Mouse (Mus musculus): ENCODE data around the gene 1700092M07Rik. TPM values are rescaled to one million over a fixed set of nuclear protein-coding genes. Genes with fewer than 3 reads are reported as not detected.

1700092M07Rik gene
- polyA plus RNA-seq (2012; rRNA removed) = not detected in 2 replicates

DNA sequence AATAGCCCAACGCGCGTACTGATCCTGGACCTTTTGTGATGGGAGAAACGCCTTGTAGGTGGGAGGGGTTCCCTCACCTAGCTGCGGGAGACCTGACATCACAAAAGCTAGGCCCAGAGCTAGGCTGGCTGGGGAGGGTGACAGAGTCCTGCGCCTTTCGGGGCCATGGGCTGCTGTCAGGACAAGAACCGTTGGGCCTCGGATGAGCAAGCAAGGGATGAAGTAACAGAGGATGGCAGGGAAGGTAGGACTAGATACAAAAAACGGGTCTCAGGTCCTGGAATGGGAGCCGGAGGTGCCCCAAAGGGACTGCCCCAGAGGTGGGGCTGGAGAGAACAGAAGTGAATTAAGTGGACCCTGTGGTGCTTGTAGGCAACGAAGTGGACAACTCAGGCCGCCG, at the start of gene 1700092M07Rik:
TSS of gene 1700092M07Rik (plus strand) at position 116 of the 400 bp plus-strand sequence.
- WGBS = 60% methylated on average over 14 of the region's 14 CpGs
- no peak for TF ChIP-seq POLR2A (IDR thresholded peaks at IDR 0.05; ENCODE audit: low read depth, low read length)
- TF ChIP-seq CTCF (IDR thresholded peaks at IDR 0.05; ENCODE audit: extremely low read depth, insufficient read length, insufficient replicate concordance, low read depth, low read length) = no peak

DNA sequence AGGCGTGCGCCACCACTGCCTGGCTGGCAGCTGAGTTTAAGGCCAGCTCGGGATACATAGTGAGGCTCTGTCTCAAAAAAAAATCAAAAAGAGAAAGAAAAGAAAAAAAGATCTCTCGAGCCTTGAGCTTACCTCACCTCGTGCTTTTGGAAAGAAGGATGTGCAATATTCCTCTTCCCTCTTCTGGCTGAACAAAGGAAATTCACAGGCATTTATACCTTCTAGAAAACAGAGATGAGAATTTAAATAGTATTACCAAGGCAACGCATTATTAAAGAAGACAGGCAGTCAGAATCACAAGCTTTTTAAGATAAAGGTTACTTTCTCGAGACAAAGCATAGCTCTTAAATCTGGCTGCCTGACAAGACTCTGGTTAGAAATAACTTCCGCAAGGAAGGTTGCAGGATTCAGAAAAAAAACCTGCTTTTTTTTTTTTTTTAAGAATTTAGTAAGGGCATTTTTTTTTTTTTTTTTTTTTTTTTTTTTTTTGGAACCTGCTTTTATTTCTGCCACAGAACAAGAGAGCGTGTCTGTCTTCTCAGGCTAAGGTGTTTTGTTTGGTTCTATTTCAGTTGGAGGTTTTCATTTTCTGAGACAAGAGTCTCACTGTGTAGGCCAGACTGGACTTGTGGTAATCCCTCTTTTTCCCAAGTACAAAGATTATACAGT, 48.5 kb upstream of the 1700092M07Rik start:
- Histone ChIP-seq H3K27ac (ENCODE audit: insufficient read depth, low read depth, low read length) (no peak overlapping the region), H3K27me3 (ENCODE audit: control insufficient read depth, insufficient read depth, low read length) (no peaks in the 10 kb centered on the region), H3K4me3 (ENCODE audit: low read depth, low read length) (no peak overlapping the region), H3K36me3 (ENCODE audit: control insufficient read depth, insufficient read depth, low read length) (no peaks in the 10 kb centered on the region), H3K4me1 (ENCODE audit: control insufficient read depth, insufficient read depth, insufficient read length, low read length) (no peaks in the 10 kb centered on the region)
- no peak for TF ChIP-seq POLR2A (IDR thresholded peaks at IDR 0.05; ENCODE audit: low read depth, low read length)
- TF ChIP-seq CTCF (IDR thresholded peaks at IDR 0.05; ENCODE audit: extremely low read depth, insufficient read length, insufficient replicate concordance, low read depth, low read length) = no peak
- 71% methylated on average over 9 of the region's 9 CpGs for WGBS

More for the DNA sequence above, at the start of gene 1700092M07Rik:
- peak within 1 kb of the TSS; percentile 96 for H3K27ac ChIP-seq (ENCODE audit: insufficient read depth, low read depth, low read length)
- no peaks in the 10 kb centered on the region for H3K27me3 ChIP-seq (ENCODE audit: control insufficient read depth, insufficient read depth, low read length)
- peak within 1 kb of the TSS; percentile 69 for H3K4me3 ChIP-seq (ENCODE audit: low read depth, low read length)
- peaks cover 28% of the 10 kb centered on the region for H3K36me3 ChIP-seq (ENCODE audit: control insufficient read depth, insufficient read depth, low read length)
- H3K4me1 ChIP-seq (ENCODE audit: control insufficient read depth, insufficient read depth, insufficient read length, low read length) = peaks cover 5% of the 10 kb centered on the region

DNA sequence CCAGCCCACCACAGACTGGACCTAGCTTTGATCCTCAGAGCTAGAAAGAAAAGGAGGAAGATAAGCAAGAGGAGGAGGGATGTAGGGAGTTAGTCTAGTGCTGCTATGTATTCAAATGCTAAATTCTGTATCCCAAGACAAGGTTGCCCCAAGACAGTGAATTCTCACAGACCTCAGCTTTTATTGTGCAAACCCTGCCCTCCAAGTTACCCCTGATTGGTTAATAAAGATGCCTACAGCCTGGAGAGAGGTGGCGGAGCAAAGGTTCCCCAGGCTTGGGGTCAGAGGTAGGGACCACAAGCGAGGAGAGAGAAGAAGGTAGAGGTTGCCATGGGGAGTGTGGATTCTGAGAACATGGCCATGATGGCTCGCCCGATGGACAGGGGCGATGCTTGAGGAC, 47.8 kb upstream of the 1700092M07Rik start:
- 82% methylated on average over 5 of the region's 5 CpGs for WGBS
- no peaks in the 10 kb centered on the region for H3K36me3 ChIP-seq (ENCODE audit: control insufficient read depth, insufficient read depth, low read length)
- no peaks in the 10 kb centered on the region for H3K27me3 ChIP-seq (ENCODE audit: control insufficient read depth, insufficient read depth, low read length)
- H3K4me3 ChIP-seq (ENCODE audit: low read depth, low read length) = no peak overlapping the region
- no peak overlapping the region for H3K27ac ChIP-seq (ENCODE audit: insufficient read depth, low read depth, low read length)
- TF ChIP-seq CTCF (IDR thresholded peaks at IDR 0.05; ENCODE audit: extremely low read depth, insufficient read length, insufficient replicate concordance, low read depth, low read length) = no peak
- no peak for TF ChIP-seq POLR2A (IDR thresholded peaks at IDR 0.05; ENCODE audit: low read depth, low read length)
- no peaks in the 10 kb centered on the region for H3K4me1 ChIP-seq (ENCODE audit: control insufficient read depth, insufficient read depth, insufficient read length, low read length)

DNA sequence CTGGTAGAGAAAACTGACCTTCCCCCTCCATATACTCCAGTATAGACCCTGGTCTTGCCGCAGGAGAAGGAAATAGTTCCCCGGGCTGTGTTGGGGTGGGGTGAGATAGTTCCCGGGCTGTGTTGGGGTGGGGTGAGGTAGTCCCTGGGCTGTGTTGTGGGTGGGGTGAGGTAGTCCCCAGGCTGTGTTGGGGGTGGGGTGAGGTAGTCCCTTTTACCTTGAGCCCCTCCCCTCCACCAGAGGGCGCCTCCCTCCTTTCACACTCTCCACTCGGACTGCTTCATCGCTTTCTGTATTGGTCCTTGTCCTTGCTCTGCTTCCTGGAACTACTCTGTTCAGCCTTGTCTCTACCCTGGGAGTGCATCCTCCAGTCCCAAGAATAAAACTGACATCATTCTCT, 45.2 kb upstream of the 1700092M07Rik start:
- H3K27me3 ChIP-seq (ENCODE audit: control insufficient read depth, insufficient read depth, low read length) = no peaks in the 10 kb centered on the region
- H3K4me1 ChIP-seq (ENCODE audit: control insufficient read depth, insufficient read depth, insufficient read length, low read length) = peaks cover 7% of the 10 kb centered on the region; the same call in 1 of the 2 replicates
- no peaks in the 10 kb centered on the region for H3K36me3 ChIP-seq (ENCODE audit: control insufficient read depth, insufficient read depth, low read length)
- H3K27ac ChIP-seq (ENCODE audit: insufficient read depth, low read depth, low read length) = no peak overlapping the region
- WGBS = 10% methylated on average over 6 of the region's 6 CpGs
- TF ChIP-seq POLR2A (IDR thresholded peaks at IDR 0.05; ENCODE audit: low read depth, low read length) (no peak), CTCF (IDR thresholded peaks at IDR 0.05; ENCODE audit: extremely low read depth, insufficient read length, insufficient replicate concordance, low read depth, low read length) (peak; percentile 64)
- H3K4me3 ChIP-seq (ENCODE audit: low read depth, low read length) = no peak overlapping the region

DNA sequence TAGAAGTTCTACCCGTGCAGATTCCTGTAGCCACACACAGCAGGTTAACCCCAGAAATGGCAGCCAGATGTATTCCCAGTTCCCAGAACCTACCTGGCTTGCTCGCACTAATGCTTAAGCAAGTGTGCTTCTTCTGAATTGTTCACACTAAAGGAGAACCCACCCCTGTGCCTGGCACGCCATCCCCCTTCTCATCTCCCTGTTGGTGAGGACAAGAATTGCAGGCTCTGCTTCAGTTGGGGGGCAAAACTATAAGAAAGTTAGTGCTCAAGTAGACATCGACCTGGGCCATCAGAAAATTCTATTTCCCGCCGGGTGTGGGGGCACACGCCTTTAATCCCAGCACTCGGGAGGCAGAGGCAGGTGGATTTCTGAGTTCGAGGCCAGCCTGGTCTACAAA, 40.9 kb upstream of the 1700092M07Rik start:
- Histone ChIP-seq H3K4me3 (ENCODE audit: low read depth, low read length) (no peak overlapping the region), H3K27ac (ENCODE audit: insufficient read depth, low read depth, low read length) (no peak overlapping the region), H3K36me3 (ENCODE audit: control insufficient read depth, insufficient read depth, low read length) (no peaks in the 10 kb centered on the region), H3K27me3 (ENCODE audit: control insufficient read depth, insufficient read depth, low read length) (no peaks in the 10 kb centered on the region), H3K4me1 (ENCODE audit: control insufficient read depth, insufficient read depth, insufficient read length, low read length) (peaks cover 7% of the 10 kb centered on the region; the same call in 1 of the 2 replicates)
- 80% methylated on average over 9 of the region's 9 CpGs for WGBS
- TF ChIP-seq POLR2A (IDR thresholded peaks at IDR 0.05; ENCODE audit: low read depth, low read length) (no peak), CTCF (IDR thresholded peaks at IDR 0.05; ENCODE audit: extremely low read depth, insufficient read length, insufficient replicate concordance, low read depth, low read length) (no peak)

DNA sequence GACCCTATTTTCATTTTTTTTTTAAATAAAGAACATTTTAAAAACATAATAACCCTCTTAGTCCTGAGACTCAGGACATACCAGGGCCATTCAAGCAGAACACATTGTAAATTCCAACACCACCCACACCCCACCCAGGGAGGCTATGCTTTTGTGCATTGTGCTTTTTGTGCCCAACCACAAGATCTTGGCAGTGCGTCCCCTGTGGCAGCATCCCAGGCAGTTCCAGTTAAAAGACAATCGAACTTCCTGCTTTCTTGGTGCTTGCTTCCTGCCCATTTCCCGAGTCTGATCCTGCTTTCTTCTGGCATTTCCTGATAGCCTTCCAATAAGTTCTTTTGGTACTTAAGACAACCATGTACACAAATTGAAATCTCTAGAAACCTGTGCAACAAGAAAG, 38.1 kb upstream of the 1700092M07Rik start:
- Histone ChIP-seq H3K27ac (ENCODE audit: insufficient read depth, low read depth, low read length) (no peak overlapping the region), H3K36me3 (ENCODE audit: control insufficient read depth, insufficient read depth, low read length) (peaks cover 11% of the 10 kb centered on the region), H3K27me3 (ENCODE audit: control insufficient read depth, insufficient read depth, low read length) (no peaks in the 10 kb centered on the region), H3K4me3 (ENCODE audit: low read depth, low read length) (no peak overlapping the region), H3K4me1 (ENCODE audit: control insufficient read depth, insufficient read depth, insufficient read length, low read length) (peaks cover 7% of the 10 kb centered on the region; the same call in 1 of the 2 replicates)
- WGBS = 54% methylated on average over 3 of the region's 3 CpGs
- no peak for TF ChIP-seq CTCF (IDR thresholded peaks at IDR 0.05; ENCODE audit: extremely low read depth, insufficient read length, insufficient replicate concordance, low read depth, low read length)
- no peak for TF ChIP-seq POLR2A (IDR thresholded peaks at IDR 0.05; ENCODE audit: low read depth, low read length)

DNA sequence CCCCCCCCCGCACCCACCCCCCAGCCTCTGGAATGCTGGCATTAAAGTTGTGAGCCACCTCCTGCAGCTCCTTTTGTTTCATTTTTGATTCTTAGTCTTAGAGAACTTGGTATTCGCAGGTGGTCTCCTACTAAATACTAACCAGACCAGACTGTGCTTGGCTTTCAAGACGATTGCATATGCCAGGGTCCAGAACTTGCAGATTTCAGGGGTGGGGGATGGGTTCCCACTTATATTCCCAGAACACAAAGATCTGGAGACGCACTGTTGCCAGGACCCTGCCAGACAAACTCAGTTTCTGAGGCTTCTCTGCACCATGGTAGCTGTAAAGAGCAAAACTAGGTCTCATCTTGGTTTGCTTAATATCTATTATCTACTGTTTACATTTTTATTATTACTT, 36.9 kb upstream of the 1700092M07Rik start:
- H3K4me3 ChIP-seq (ENCODE audit: low read depth, low read length) = no peak overlapping the region
- TF ChIP-seq CTCF (IDR thresholded peaks at IDR 0.05; ENCODE audit: extremely low read depth, insufficient read length, insufficient replicate concordance, low read depth, low read length) = no peak
- H3K4me1 ChIP-seq (ENCODE audit: control insufficient read depth, insufficient read depth, insufficient read length, low read length) = peaks cover 10% of the 10 kb centered on the region
- H3K36me3 ChIP-seq (ENCODE audit: control insufficient read depth, insufficient read depth, low read length) = peaks cover 22% of the 10 kb centered on the region
- 57% methylated on average over 4 of the region's 4 CpGs for WGBS
- no peak overlapping the region for H3K27ac ChIP-seq (ENCODE audit: insufficient read depth, low read depth, low read length)
- no peaks in the 10 kb centered on the region for H3K27me3 ChIP-seq (ENCODE audit: control insufficient read depth, insufficient read depth, low read length)

All from small intestine, adult 2 months (tissue).